Mouse (Mus musculus) ovary, adult 18-20 months (tissue): ENCODE measurements around the gene Ganab.
A peak's percentile ranks its signal among the peaks of the same experiment; 100 is the strongest.
"Not testable (repeated sequence)": the region's sequence is repeated elsewhere in the genome, so short reads cannot be mapped to it uniquely, and the experiment has no call there.

Experiments used
- DNase-seq: peaks from one replicate; pipeline ENCODE4 v3.0.0; 2022; ENCODE audit warnings: low spot score, mixed read lengths

Gene Ganab

GRCm38 (mm10) chr19:8888511-8889385 is 9.1 kb upstream of the Ganab start, which contains the start of the genes 1810009A15Rik and Gm49416:
TSS of gene 1810009A15Rik (plus strand) at chr19:8888853.
TSS of gene Gm49416 (plus strand) at chr19:8888926.
- peak; percentile 91 for DNase-seq

DNA sequence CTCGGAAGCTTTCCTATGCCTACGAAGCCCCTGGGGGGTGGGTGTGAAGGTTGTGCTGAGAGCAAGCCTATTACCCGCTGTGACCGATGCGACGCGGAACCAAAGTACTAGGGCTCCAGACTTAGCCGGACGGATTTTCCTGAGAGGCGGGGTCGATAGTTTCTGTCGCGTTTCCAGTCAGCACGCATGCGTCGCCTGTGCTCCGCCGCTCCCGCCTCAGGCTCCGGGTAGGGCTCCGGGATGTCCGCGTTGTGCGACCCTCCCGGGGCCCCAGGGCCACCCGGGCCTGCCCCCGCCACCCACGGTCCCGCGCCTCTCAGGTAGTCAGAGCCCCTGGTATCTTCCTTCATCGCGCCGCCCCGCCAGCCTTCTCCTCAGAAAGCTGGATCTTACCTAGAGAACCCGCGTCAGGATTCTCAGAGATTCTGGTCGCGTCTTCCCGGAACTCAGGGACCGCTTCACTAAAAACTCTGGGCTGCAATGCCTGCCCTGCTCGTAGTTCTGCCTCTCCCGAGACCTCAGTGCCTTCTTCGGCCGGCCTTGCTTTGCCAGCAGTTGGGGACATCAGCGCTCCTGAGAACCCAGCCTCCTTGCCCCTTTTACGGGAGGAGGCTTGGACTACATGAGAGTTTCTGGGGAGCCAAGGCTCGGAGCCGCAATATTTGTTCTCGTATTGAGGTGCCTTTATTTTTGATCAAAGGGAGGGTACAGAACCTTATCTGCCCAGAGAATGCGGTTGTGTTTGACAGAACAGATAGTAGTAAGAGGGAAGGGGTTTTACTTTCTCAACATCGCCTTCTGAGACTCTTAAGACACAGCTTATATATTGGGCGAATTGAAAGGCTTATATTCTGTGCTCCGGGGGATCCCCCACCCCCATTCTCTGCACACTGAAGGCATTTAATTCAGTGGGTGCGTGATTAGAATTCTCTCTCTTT is 4.8 kb upstream of the Ganab start, which contains the start of gene Ints5:
Gene Ints5 (plus strand): TSS at position 177 of the 938 bp plus-strand sequence.
- peak; percentile 63 for DNase-seq

GRCm38 (mm10) chr19:8895397-8895960 is 2.4 kb upstream of the Ganab start:
- DNase-seq: no peak

DNA sequence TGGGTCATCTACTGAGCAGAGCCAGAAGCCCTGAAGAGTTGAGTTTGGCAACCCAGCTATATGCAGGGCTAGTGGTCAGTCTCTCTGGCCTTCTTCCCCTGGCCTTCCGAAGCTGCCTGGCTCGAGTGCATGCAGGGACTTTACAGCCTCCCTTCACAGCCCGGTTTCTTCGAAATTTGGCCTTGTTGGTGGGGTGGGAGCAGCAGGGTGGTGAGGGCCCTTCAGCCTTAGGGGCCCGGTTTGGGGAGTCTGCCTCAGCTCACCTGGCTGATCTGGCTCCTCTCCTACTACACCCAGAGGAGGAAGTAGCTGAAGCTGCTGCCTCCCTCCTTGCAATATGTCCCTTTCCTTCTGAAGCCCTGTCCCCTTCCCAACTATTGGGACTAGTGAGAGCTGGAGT is 1.6 kb upstream of the Ganab start:
- DNase-seq: not testable (repeated sequence)

DNA sequence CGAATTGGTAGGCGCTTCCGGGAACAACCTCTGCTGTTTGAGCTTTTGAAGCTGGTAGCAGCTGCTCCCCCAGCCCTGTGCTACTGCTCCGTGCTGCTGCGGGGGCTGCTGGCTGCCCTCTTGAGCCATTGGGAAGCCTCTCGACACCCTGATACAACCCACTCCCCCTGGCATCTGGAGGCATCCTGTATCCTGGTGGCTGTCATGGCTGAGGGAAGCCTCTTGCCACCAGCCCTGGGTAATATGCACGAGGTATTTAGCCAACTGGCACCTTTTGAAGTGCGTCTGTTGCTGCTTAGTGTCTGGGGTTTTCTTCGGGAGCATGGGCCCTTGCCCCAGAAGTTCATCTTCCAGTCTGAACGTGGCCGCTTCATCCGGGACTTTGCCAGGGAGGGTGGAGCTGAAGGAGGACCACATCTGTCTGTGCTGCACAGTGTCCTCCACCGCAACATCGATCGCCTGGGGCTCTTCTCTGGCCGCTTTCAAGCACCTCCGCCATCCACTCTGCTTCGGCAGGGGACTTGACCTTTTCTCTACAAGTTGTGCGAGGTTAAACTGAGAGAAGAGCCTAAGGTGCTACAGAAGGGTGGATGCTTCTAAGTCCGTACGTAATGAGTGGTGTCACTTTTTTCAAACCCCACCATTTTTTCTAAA is 533 bp upstream of the Ganab start:
- DNase-seq: peak; percentile 32

- DNase-seq: no peak
These were observed 705 bp downstream of the Ganab start for GRCm38 (mm10) chr19:8898576-8898975.

- DNase-seq: no peak
These were observed 1.2 kb downstream of the Ganab start for GRCm38 (mm10) chr19:8899079-8899478.

DNA sequence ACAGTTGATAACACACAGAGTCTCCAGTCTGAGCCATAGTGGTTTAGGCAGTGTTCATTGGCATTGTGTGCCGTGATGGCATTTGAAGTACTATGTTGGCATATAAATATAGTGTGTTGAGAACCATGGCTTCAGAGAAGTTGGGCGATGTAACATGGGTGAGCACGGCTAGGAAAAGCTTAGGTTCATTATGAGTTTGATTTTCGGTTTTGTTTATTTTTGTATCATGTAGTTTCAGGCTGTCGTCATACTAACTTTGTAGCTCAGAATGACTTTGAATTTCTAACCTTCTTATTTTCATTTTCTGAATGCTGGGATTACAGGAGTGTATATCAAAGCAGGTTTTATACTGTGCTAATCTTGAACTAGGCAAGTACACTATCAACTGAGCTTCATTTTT is 5.5 kb downstream of the Ganab start:
- no peak for DNase-seq

DNA sequence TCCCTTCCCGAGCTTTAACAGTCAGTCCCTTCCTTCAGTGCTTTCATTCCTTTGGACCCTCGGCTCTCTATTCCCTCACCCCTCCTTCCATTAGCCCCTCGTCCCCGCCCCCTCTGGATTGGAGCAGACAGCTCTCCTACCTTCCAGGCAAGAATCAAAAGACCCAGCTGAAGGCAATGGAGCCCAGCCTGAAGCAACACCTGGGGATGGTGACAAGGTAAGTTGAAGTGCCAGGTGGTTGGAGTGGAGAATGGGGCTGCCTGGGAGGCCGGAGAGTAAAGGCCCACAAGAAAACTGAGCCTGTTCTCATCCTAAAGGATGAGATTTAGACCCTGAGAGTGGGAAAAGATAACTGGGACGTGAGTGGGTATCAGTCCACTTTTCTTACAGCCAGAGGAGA is 10.7 kb downstream of the Ganab start:
- DNase-seq: no peak

- no peak for DNase-seq
These were observed 13.9 kb downstream of the Ganab start for GRCm38 (mm10) chr19:8911810-8912209.

DNA sequence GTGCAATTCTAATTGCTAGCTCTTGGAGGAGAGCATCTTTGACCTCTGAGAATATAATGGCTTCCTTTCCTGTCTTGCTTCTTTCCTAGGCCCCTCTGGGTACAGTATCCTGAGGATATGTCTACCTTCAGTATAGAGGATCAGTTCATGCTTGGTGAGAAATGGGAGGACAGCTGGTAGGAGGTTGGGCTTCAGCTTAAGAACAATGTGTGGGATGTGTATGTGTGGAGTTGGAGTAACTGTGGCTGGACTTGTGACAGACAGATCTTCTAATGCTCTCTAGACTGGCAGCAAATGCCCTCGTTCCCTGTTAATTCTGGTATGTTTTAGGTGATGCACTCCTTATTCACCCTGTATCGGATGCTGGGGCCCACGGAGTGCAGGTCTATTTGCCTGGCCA is 16.3 kb downstream of the Ganab start:
- DNase-seq: no peak

- DNase-seq: no peak
These were observed 21.1 kb downstream of the Ganab start for GRCm38 (mm10) chr19:8919000-8919399.

GRCm38 (mm10) chr19:8919684-8920072 is 21.8 kb downstream of the Ganab start:
- no peak for DNase-seq

- peak; percentile 92 for DNase-seq
These were observed 22.3 kb downstream of the Ganab start, which contains the start of gene B3gat3 for GRCm38 (mm10) chr19:8920073-8920736. TSS of gene B3gat3 (plus strand) at chr19:8920374.

DNA sequence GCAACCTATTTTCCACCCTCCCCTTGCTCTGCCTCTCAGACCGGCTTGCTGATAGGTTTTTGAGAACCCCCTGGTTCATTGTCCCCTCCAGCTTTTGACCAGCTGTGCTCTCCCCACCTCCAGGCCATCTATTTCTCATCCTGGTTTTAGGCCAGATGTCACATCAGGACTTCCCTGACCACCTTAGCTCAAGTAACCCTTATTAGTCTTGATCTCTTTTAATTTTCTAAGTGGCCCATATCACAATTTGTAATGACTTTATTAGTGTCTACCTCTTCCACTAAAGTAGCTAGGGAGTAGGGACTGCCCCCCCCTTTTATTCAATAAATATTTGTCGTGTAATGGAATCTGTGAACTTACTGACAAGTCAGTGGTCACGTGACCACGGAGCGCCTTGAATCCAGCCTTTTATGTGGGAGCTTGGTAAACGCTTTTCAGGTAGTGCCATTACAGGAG is 23.0 kb downstream of the Ganab start:
- no peak for DNase-seq

- DNase-seq: no peak
These were observed 23.9 kb downstream of the Ganab start for GRCm38 (mm10) chr19:8921741-8922140.

DNA sequence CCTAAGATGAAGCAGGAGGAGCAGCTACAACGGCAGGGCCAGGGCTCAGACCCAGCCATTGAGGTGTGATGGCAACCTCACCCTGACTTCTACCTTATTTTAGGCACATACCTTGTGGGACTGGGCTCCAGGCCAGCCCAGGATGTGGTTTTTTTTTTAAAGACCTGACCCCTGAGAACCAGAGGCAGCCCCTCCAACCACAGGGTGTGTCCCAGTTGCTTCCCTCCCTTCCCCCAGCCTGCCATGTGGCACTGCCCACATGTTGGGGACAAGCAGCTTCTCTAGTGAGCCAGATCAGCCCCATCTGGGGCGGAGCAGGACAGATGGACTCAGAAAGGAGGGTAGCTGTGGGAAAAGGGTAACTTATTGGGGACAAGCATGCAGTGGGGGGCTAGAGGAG is 28.9 kb downstream of the Ganab start:
- no peak for DNase-seq

DNA sequence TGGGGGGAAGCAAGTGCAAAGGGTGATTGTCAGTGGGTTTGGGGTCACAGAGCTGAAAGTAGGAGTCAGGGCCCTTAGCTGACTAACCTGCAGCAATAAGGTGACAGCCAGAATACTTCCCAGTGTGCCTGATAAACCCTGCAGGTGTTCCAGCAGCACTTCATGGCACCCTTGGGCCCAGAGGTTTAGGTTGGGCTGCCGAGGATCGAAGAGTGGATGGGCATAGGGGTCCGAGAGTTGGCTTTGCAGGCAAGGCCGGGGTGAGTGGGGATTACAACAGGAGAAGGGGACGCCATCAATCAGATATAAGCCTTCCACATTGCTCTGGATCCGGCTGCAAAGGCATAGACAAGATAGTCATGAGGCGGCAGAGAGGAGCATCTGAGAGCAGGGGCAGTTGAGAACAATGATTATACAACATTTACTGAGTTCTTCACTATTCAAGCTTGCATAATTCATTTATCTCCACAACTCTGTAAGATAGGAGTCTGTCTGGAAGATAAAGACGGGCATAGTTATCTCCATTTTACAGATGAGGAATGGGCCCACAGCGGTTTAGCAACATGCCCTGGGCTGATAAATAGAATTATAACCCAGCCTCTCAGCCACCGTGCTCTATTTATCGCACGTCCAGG is 30.1 kb downstream of the Ganab start:
- DNase-seq: no peak

- DNase-seq: no peak
These were observed 30.9 kb downstream of the Ganab start for GRCm38 (mm10) chr19:8928689-8929223.
